ENCODE assay signal across 13 mouse cellular contexts in the genomic region with DNA sequence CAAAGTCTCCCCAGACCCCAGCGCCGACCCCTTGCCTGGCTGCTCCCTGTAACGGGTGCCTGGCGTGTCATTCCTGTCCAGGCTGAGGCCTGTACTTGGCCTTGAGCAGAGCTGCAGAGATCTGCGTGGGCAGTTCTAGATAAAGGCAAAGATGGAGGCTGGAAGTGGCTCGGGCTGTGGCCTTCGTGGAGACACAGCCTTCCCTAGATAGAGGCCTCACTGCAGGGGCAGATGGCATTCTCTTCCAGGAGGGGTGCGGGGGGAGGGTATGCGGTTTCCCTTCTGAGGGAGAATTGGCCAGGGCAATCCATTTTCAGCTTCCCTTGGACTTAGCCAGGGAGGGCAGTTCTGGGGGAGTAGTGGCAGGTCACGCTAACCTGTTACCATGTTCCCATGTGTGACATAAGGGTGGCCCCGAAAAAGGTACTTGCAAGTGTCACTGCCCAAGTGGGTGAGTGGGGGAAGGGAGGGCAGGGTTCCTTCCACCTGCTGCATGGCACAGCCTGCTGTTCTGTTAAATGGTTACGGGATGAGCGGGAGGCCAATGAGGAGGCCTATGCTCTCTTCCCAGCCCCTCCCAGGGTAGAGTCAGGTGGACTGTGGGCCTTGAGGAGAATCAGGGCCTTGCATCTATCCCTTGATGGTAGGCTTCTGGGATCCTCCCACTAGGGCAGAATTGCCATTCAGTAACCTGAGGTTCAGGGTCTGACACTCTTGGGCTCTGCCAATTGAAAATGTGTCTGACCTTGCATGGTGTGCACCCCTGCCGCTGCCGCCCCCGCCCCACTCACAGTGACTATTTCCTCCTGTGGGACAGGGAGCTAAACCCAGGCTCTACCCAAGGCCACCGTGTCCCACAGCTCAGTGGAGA. TPM values are rescaled to one million over a fixed set of nuclear protein-coding genes. Genes with fewer than 3 reads are reported as not detected.
DNase-seq lines count a peak whose midpoint lies in the region; ATAC-seq and TF ChIP-seq lines count a peak whose summit lies in the region.
"Had no signal": no experiment of that assay in that cellular context is flagged by ENCODE, and none has a peak within 500 bp of the region (broad histone marks: within the 10 kb centered on the region; RNA-seq: fewer than 3 reads in every experiment).

No protein-coding gene starts in this region.

- no peak for TF ChIP-seq CTCF in stomach, postnatal 0 days (IDR thresholded peaks at IDR 0.05; ENCODE audit: low read depth)
- TF ChIP-seq CTCF in intestine, postnatal 0 days (IDR thresholded peaks at IDR 0.05; ENCODE audit: low read depth), result no peak

- 66% methylated on average over 17 of the region's 17 CpGs for WGBS in kidney, embryonic 14.5 days
- WGBS in stomach, embryonic 15.5 days, result 72% methylated on average over 17 of the region's 17 CpGs
- 78% methylated on average over 17 of the region's 17 CpGs for WGBS in stomach, postnatal 0 days
- 43% methylated on average over 17 of the region's 17 CpGs for WGBS in intestine, postnatal 0 days

- ATAC-seq in kidney, embryonic 14.5 days (ENCODE audit: low FRiP score, low TSS enrichment), result no peak
- ATAC-seq in stomach, embryonic 15.5 days (ENCODE audit: insufficient read depth, low FRiP score, low read depth), result no peak
- no peak for ATAC-seq in stomach, postnatal 0 days (ENCODE audit: low FRiP score, low TSS enrichment)
- ATAC-seq in intestine, postnatal 0 days, result no peak

- no peaks in the 10 kb centered on the region for H3K9me3 ChIP-seq in kidney, embryonic 14.5 days (ENCODE audit: control insufficient read depth, low read length)
- H3K9me3 ChIP-seq in stomach, embryonic 15.5 days, result no peaks in the 10 kb centered on the region
- H3K9me3 ChIP-seq in stomach, postnatal 0 days (ENCODE audit: control insufficient read depth, low read length), result no peaks in the 10 kb centered on the region
- H3K9me3 ChIP-seq in intestine, postnatal 0 days (ENCODE audit: control insufficient read depth), result no peaks in the 10 kb centered on the region

- H3K4me1 ChIP-seq in kidney, embryonic 14.5 days (ENCODE audit: control insufficient read depth, insufficient read depth, low read length), result peaks cover 97% of the 10 kb centered on the region
- H3K4me1 ChIP-seq in stomach, embryonic 15.5 days, result peaks cover 78% of the 10 kb centered on the region
- H3K4me1 ChIP-seq in stomach, postnatal 0 days (replicated peaks; ENCODE audit: control insufficient read depth, insufficient read depth), result peaks cover 11% of the 10 kb centered on the region
- H3K4me1 ChIP-seq in intestine, postnatal 0 days (replicated peaks; ENCODE audit: control insufficient read depth, insufficient read depth, low read length), result peaks cover 19% of the 10 kb centered on the region

- no peak overlapping the region for H3K4me2 ChIP-seq in kidney, embryonic 14.5 days (replicated peaks; ENCODE audit: low read depth, low read length)
- H3K4me2 ChIP-seq in stomach, embryonic 15.5 days, result 0 out of 2 replicates have a peak overlapping the region, but pooled peaks have one; percentile 15
- no peak overlapping the region for H3K4me2 ChIP-seq in stomach, postnatal 0 days (replicated peaks; ENCODE audit: low read depth)
- peak overlapping the region; percentile 30 for H3K4me2 ChIP-seq in intestine, postnatal 0 days (replicated peaks; ENCODE audit: low read depth)

- no peaks in the 10 kb centered on the region for H3K36me3 ChIP-seq in kidney, embryonic 14.5 days (ENCODE audit: control insufficient read depth, insufficient read depth, low read length)
- no peaks in the 10 kb centered on the region for H3K36me3 ChIP-seq in stomach, embryonic 15.5 days
- H3K36me3 ChIP-seq in stomach, postnatal 0 days (ENCODE audit: control insufficient read depth, insufficient read depth, low read length), result no peaks in the 10 kb centered on the region
- H3K36me3 ChIP-seq in intestine, postnatal 0 days (ENCODE audit: control insufficient read depth, insufficient read depth), result peaks cover 3% of the 10 kb centered on the region; the same call in 1 of the 2 replicates

- H3K4me3 ChIP-seq in kidney, embryonic 14.5 days (ENCODE audit: low read length), result no peak overlapping the region
- no peak overlapping the region for H3K4me3 ChIP-seq in stomach, embryonic 15.5 days (replicated peaks)
- H3K4me3 ChIP-seq in stomach, postnatal 0 days (ENCODE audit: low read depth, low read length), result no peak overlapping the region
- no peak overlapping the region for H3K4me3 ChIP-seq in intestine, postnatal 0 days (ENCODE audit: low read depth, low read length)

- no peak overlapping the region; the same call in 1 of the 2 replicates for H3K9ac ChIP-seq in kidney, embryonic 14.5 days (ENCODE audit: low read depth, low read length)
- H3K9ac ChIP-seq in stomach, embryonic 15.5 days, result no peak overlapping the region
- no peak overlapping the region for H3K9ac ChIP-seq in stomach, postnatal 0 days (ENCODE audit: low read length)
- no peak overlapping the region for H3K9ac ChIP-seq in intestine, postnatal 0 days (ENCODE audit: low read depth, low read length)
- H3K9ac ChIP-seq: liver, embryonic 14.5 days had no signal

- H3K27ac ChIP-seq in kidney, embryonic 14.5 days (ENCODE audit: low read depth, low read length), result peak overlapping the region; percentile 85
- H3K27ac ChIP-seq in stomach, embryonic 15.5 days, result 0 out of 2 replicates have a peak overlapping the region, but pooled peaks have one; percentile 18
- H3K27ac ChIP-seq in stomach, postnatal 0 days (replicated peaks), result no peak overlapping the region
- H3K27ac ChIP-seq in intestine, postnatal 0 days (ENCODE audit: low read depth, low read length), result no peak overlapping the region
- H3K27ac ChIP-seq: liver, embryonic 14.5 days had no signal

- DNase-seq in kidney, adult 18-20 months, result no peak
- no peak for DNase-seq in stomach, postnatal 0 days (ENCODE audit: low spot score)
- no peak for DNase-seq in Muller cell, postnatal 12 days (ENCODE audit: inconsistent ontology term)
- DNase-seq in urinary bladder, adult 18-20 months (ENCODE audit: low spot score in 2 of 2), result no peak
- DNase-seq: cerebellum, adult 9-11 months; gastrocnemius, postnatal 25 days; heart, postnatal 4 days; right cerebral cortex, postnatal 4 days; thymus, postnatal 36 days had no signal

- H3K27me3 ChIP-seq in kidney, embryonic 14.5 days (ENCODE audit: control insufficient read depth, insufficient read depth, low read length), result no peaks in the 10 kb centered on the region
- no peaks in the 10 kb centered on the region for H3K27me3 ChIP-seq in stomach, embryonic 15.5 days (replicated peaks)
- no peaks in the 10 kb centered on the region for H3K27me3 ChIP-seq in stomach, postnatal 0 days (ENCODE audit: control insufficient read depth, insufficient read depth, low read length)
- H3K27me3 ChIP-seq in intestine, postnatal 0 days (replicated peaks; ENCODE audit: control insufficient read depth, insufficient read depth, low read length), result no peaks in the 10 kb centered on the region

- TF ChIP-seq EP300 in stomach, postnatal 0 days (optimal IDR thresholded peaks at IDR 0.05), result no peak

RNA-seq across cellular contexts. Expression of a gene that starts 22.5 kb away (rescaled TPM):
- 5.6 and 5.8 TPM in 2 replicates for polyA plus RNA-seq in kidney, embryonic 14.5 days (2014; fragmentation: Nextera tagmentation; extraction: Ambion mirVana)
- 2.9 and 3.8 TPM in 2 replicates for polyA plus RNA-seq in stomach, embryonic 15.5 days (2015; fragmentation: Nextera tagmentation; extraction: Ambion mirVana)
- 0.79 and 0.98 TPM in 2 replicates for polyA plus RNA-seq in stomach, postnatal 0 days (2015; fragmentation: Nextera tagmentation; extraction: Ambion mirVana)
- 2.3 and 3.2 TPM in 2 replicates for polyA plus RNA-seq in intestine, postnatal 0 days (2015; fragmentation: Nextera tagmentation; extraction: Ambion mirVana)

Comparison
In these comparisons a context has a peak if more than half of its experiments do, and no peak if none do; other contexts are left out.
1. H3K27ac ChIP-seq: peak in kidney, embryonic 14.5 days (single experiment) and stomach, embryonic 15.5 days (single experiment); none in stomach, postnatal 0 days (single experiment) and intestine, postnatal 0 days (single experiment).
2. H3K4me2 ChIP-seq: peak in stomach, embryonic 15.5 days (single experiment) and intestine, postnatal 0 days (single experiment); none in kidney, embryonic 14.5 days (single experiment) and stomach, postnatal 0 days (single experiment).